Mouse (Mus musculus) left cerebral cortex, adult 6 months (tissue): ENCODE results near the gene Sntb2. TPM values are rescaled to one million over a fixed set of nuclear protein-coding genes. Genes with fewer than 3 reads are reported as not detected.

Experiments used
- long read RNA-seq, 2 experiments: library from polyadenylated mRNA; unstranded; transcript quantifications; one replicate each; pipeline ENCODE4 v2.0.0; 2019 to 2020
- polyA plus RNA-seq: library from polyadenylated mRNA; unstranded; fragments of <200 nt; fragmentation: Nextera tagmentation; gene quantifications from 2 replicates; pipeline ENCODE4 v1.2.3, GENCODE M21; 2021

Gene Sntb2
- 1.0 and 3.8 TPM in 2 replicates for polyA plus RNA-seq
- long read RNA-seq, experiment 1, full-length matches to known transcripts: 9 of 22 reads
- long read RNA-seq, experiment 1, partial matches to known transcripts: 0 of 22 reads
- long read RNA-seq, experiment 1, other reads (novel, unspliced or antisense): 13 of 22 reads
- long read RNA-seq, experiment 2, partial matches to known transcripts: 1 of 3 reads
- long read RNA-seq, experiment 2, other reads (novel, unspliced or antisense): 2 of 3 reads

GRCm38 (mm10) chr8:106935324-106935869 lies at the start of gene Sntb2:
Sntb2 (plus strand) TSS chr8:106935750.

GRCm38 (mm10) chr8:106893481-106894156 lies 41.9 kb upstream of the Sntb2 start, which contains the start of gene Utp4:
Utp4 (plus strand) TSS chr8:106893636.

GRCm38 (mm10) chr8:107030650-107031576 lies 95.4 kb downstream of the Sntb2 start, which contains the start of gene Vps4a:
Vps4a (plus strand) TSS chr8:107031222.

GRCm38 (mm10) chr8:107048061-107048941 lies 112.8 kb downstream of the Sntb2 start, which contains the start of gene Pdf:
Pdf (minus strand) TSS chr8:107048614.

GRCm38 (mm10) chr8:107056076-107056972 lies 120.8 kb downstream of the Sntb2 start, which contains the start of the genes Cog8 and Nip7:
Cog8 (minus strand) TSS chr8:107056689.
Nip7 (plus strand) TSS chr8:107056877.

GRCm38 (mm10) chr8:107065511-107066496 lies 130.3 kb downstream of the Sntb2 start, which contains the start of gene Tmed6:
Tmed6 (minus strand) TSS chr8:107065644.

Other genes starting within 250 kb of the Sntb2 start
- 0.07 and 0.26 TPM in 2 replicates for gene Has3, start 65.5 kb upstream of the Sntb2 start, polyA plus RNA-seq
- 20.1 and 20.9 TPM in 2 replicates for gene Utp4, start 42.1 kb upstream of the Sntb2 start, polyA plus RNA-seq
- 116 and 128 TPM in 2 replicates for gene Vps4a, start 95.5 kb downstream of the Sntb2 start, polyA plus RNA-seq
- gene Pdf, start 112.9 kb downstream of the Sntb2 start, polyA plus RNA-seq: 47.1 and 58.1 TPM in 2 replicates
- 41.0 and 55.0 TPM in 2 replicates for gene Cog8, start 120.9 kb downstream of the Sntb2 start, polyA plus RNA-seq
- 28.7 and 44.7 TPM in 2 replicates for gene Nip7, start 121.1 kb downstream of the Sntb2 start, polyA plus RNA-seq
- gene Tmed6, start 129.9 kb downstream of the Sntb2 start, polyA plus RNA-seq: not detected in 2 replicates
- 6.3 and 7.5 TPM in 2 replicates for gene Terf2, start 160.8 kb downstream of the Sntb2 start, polyA plus RNA-seq
- 39.6 and 55.6 TPM in 2 replicates for gene Cyb5b, start 214.9 kb downstream of the Sntb2 start, polyA plus RNA-seq